Mouse (Mus musculus) left cerebral cortex, adult 9 months (tissue): ENCODE results near the gene Nphp4.
"Not testable (repeated sequence)": the region's sequence is repeated elsewhere in the genome, so short reads cannot be mapped to it uniquely, and the experiment has no call there.

ENCODE experiments used
- DNase-seq, 2 experiments: peaks; one replicate each; pipeline ENCODE4 v3.0.0; 2022; ENCODE audit warnings: low spot score in 2 of 2

Gene Nphp4

DNA sequence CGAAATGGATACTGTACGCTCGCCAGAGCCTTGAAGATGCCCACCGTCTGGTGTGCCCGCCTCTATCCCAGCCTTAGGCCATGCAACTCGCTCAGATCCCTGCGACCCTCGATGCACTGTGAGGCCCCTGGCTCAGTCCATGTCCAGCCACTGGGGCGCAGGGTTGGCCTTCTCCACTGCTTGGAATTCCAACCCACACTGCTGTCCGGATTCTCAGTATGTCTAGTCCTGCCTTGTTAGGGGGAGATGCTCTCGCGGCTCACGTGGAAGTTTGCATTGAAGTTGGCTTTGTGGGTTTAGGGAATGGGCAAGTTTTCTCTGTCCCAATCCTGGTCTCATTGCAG is 1.7 kb downstream of the Nphp4 start:
- no peak for DNase-seq

GRCm38 (mm10) chr4:152480426-152480825 is 3.9 kb downstream of the Nphp4 start:
- DNase-seq = no peak

GRCm38 (mm10) chr4:152488046-152488445 is 11.5 kb downstream of the Nphp4 start:
- no peak for DNase-seq

GRCm38 (mm10) chr4:152490311-152490710 is 13.8 kb downstream of the Nphp4 start:
- DNase-seq = no peak

- DNase-seq = peak in 1 of 2 experiments; percentile 87
Observed at GRCm38 (mm10) chr4:152491250-152491899, 14.9 kb downstream of the Nphp4 start.

DNA sequence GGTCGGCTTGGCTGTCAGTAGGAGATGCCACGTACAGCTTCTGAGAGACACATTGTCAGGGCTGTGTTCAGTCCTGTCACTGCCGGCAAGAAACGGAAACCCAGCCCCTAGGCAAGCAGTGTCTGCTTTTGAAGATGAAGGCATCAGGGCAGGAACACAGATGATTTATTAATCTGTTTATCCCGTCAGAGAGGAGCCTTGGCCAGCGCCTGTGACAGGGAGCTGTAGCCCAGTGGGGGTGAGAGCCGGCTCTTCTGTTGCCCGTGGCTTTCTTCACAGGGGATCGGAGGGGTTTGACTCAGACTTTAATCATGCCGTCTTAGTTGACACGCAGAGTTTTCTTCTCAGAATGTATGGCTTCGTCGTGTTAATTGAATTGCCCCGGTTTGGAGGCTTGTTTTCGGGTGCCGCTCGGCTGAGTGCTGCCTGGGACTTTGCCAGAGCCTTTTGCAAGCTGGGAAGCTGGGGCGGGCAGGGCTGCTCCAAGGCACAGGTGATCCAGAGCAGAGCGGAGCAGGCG is 17.9 kb downstream of the Nphp4 start:
- no peak for DNase-seq

- DNase-seq = no peak
Observed at GRCm38 (mm10) chr4:152512221-152512925, 35.9 kb downstream of the Nphp4 start.

GRCm38 (mm10) chr4:152514884-152515283 is 38.4 kb downstream of the Nphp4 start:
- DNase-seq = no peak

- no peak for DNase-seq
Observed at GRCm38 (mm10) chr4:152519106-152519505, 42.6 kb downstream of the Nphp4 start.

- peak in 1 of 2 experiments; percentile 76 for DNase-seq
Observed at GRCm38 (mm10) chr4:152520083-152520482, 43.6 kb downstream of the Nphp4 start.

GRCm38 (mm10) chr4:152532872-152533271 is 56.4 kb downstream of the Nphp4 start:
- no peak for DNase-seq

DNA sequence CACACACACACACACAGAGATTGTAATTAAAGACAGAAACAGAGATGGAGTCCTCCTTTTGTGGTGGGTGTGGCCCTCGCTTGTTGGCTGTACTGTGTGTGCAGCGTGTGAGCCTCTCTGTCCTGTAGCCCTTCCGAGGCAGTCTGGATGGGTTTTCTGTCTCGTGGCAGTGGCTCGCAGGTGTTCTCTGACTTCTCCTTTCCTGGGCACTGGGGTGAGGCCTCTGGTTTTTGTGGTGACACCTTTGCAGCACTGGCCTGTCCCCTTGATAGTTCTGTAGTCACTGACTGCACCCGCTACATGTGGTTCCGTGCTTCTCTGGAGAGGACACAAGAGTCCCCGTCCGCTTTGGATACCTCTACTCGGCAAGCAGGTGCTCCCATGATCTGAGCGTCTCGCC is 63.2 kb downstream of the Nphp4 start:
- no peak for DNase-seq

GRCm38 (mm10) chr4:152541172-152541571 is 64.7 kb downstream of the Nphp4 start:
- no peak for DNase-seq

- DNase-seq = no peak
Observed at GRCm38 (mm10) chr4:152542447-152542846, 65.9 kb downstream of the Nphp4 start.

DNA sequence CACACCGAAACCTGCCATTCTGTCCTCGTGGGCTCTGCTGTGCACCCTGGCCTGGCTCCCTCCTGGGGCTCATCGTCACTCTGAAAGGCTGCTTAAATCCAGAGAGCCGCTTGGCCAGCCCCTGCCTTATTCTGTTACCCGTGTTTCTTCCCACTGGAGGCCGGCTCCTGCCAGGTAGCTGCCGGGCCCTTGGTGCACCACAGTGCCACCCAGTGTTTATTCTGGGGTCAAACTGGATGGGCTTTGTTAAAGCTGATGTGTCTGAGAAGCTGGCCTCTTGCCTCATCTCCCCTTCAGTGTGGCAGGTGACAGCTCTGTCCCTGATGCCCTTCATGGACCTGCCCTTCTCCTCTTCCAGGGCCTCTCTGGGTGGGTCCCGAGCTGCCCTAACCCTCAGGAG is 70.0 kb downstream of the Nphp4 start:
- DNase-seq = no peak

DNA sequence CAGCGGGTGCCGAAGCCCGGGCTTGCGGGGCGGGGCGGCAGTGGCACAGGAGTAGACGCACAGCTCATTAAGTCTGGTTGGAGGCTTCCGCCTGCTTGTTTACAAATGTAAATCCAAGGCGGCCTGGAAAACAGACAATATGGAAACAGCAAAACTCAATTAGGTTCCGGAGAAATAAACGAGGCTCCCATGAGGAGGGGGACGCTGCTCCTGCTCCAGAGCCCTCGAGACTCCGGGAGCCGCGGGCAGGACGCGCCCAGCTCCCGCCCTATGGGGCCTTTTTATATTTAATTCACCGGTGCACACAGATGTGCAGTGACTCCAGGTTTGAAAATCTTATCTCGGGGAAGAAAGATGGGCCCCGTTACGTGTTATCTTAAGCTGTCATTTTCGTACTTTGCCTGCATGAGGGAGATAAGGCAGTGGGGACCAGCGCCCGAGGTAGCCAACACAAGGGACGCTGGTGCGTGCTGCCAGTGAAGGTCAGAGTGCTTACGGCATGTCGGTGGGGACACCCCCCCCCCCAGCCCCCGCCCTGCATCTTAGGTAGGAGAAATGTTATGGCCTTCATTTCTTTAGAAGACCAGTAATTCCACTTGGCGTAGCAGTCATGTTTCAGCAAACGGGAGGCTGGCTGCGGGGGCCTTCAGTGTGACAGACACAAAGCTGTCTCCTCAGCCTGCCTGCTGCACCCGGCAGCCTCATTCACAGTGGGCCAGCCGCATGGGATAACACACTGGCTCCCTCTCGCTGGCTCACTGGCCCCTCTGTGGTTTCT is 71.6 kb downstream of the Nphp4 start:
- no peak for DNase-seq

DNA sequence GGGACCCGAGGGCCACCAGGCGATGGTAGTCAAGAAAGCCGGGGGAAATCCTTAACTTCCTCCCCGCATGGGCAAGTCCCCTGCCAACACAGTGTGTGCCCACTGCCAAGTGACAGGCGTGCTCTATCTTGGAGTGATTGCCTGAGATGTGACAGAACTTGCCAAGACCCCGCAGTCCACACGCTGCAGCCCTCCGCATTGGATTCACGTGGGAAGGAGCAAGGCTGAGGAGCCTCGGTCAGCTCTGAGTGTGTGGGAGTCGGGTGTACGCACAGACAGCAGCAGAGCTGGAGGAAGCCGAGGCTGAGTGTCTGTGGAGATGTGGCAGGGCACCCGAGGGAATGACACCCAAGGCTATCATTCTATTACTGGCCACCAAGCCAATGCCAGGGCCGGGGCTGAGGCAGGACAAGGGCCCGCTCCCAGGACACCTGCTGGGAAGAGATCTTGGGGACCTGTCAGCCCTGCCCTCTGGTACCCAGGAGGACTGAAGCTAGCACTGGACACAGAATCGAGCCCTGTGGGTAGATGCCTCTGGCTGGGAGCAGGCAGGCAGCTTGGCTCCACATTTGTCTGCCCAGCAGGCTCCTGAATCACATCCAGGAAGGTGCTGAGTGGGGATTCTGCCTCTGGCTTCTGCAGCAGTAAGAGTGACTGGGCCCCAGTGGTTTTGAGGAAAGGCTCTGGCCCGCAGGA is 73.1 kb downstream of the Nphp4 start:
- DNase-seq = peak in 1 of 2 experiments; percentile 47

- no peak for DNase-seq
Observed at GRCm38 (mm10) chr4:152550203-152550549, 73.7 kb downstream of the Nphp4 start.

- no peak for DNase-seq
Observed at GRCm38 (mm10) chr4:152553582-152554285, 77.2 kb downstream of the Nphp4 start.

DNA sequence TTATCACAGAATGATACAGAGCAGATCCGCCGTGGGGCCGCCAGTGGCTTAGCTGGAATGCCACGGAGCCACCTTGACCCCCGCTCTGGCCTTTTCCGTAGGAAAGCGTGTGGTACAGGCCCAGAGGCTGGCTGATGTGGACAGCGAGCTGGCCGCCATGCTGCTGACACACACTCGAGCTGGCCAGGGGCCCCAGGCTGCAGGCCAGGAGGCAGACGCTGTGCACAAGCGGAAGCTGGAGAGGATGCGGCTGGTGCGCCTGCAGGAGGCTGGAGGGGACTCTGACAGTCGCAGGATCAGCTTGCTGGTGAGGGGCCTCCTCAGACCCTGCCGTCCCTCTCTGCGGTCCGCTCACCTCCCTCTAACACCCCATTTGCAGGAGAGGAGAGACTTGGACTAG is 77.9 kb downstream of the Nphp4 start:
- DNase-seq = no peak

- DNase-seq = not testable (repeated sequence)
Observed at GRCm38 (mm10) chr4:152555806-152556205, 79.3 kb downstream of the Nphp4 start.
